In genomic region chr10:119340323-119340722, GRCm38 (mm10) we compare ENCODE assay signal across 18 mouse cellular contexts.
DNase-seq lines count a peak whose midpoint lies in the region; ATAC-seq and TF ChIP-seq lines count a peak whose summit lies in the region.
"Had no signal": no experiment of that assay in that cellular context is flagged by ENCODE, and none has a peak within 500 bp of the region (broad histone marks: within the 10 kb centered on the region; RNA-seq: fewer than 3 reads in every experiment).

No protein-coding gene starts in this region.

- H3K27ac ChIP-seq in heart, adult 2 months: no peak overlapping the region
- no peak overlapping the region for H3K27ac ChIP-seq in liver, embryonic 14.5 days
- H3K27ac ChIP-seq in liver, embryonic 11.5 days (ENCODE audit: low read depth, low read length): no peak overlapping the region
- H3K27ac ChIP-seq: embryonic facial prominence, embryonic 12.5 days; intestine, embryonic 15.5 days; liver, embryonic 13.5 days had no signal

- H3K27me3 ChIP-seq in heart, adult 2 months (ENCODE audit: control insufficient read depth, insufficient read depth, low read length): no peaks in the 10 kb centered on the region
- H3K27me3 ChIP-seq in liver, embryonic 14.5 days (ENCODE audit: control insufficient read depth, insufficient read depth, low read length): no peaks in the 10 kb centered on the region
- no peaks in the 10 kb centered on the region for H3K27me3 ChIP-seq in liver, embryonic 11.5 days (replicated peaks; ENCODE audit: control insufficient read depth, insufficient read depth, low read length)
- H3K27me3 ChIP-seq in E14TG2a.4 (ENCODE audit: insufficient read depth, low read length): no peaks in the 10 kb centered on the region
- H3K27me3 ChIP-seq: embryonic facial prominence, embryonic 12.5 days; intestine, embryonic 15.5 days; liver, embryonic 13.5 days had no signal

- DNase-seq in heart, adult 2 months: no peak
- DNase-seq in heart, postnatal 25 days (ENCODE audit: low spot score): no peak
- DNase-seq in liver, embryonic 14.5 days (ENCODE audit: low read depth in 3 of 3, low spot score in 3 of 3): no peak
- DNase-seq in liver, embryonic 11.5 days (ENCODE audit: low spot score): no peak
- peak; percentile 24 for DNase-seq in WW6 (ENCODE audit: low read depth, low spot score)
- no peak for DNase-seq in left cerebral cortex, adult 8-10 months (ENCODE audit: low spot score in 2 of 2)
- no peak for DNase-seq in spleen, postnatal 4 days (ENCODE audit: low spot score in 2 of 2)
- DNase-seq: adrenal gland, postnatal 25 days; B cell, adult 2 months; cerebellum, postnatal 25 days; heart, adult 18-20 months; heart, postnatal 14 days; kidney, postnatal 36 days; liver, embryonic 13.5 days; right cerebral cortex, postnatal 25 days had no signal

- TF ChIP-seq CTCF in heart, adult 2 months (IDR thresholded peaks at IDR 0.05): peak; percentile 54
- TF ChIP-seq CTCF in liver, embryonic 14.5 days (IDR thresholded peaks at IDR 0.05; ENCODE audit: low read depth): peak; percentile 50
- TF ChIP-seq CTCF in E14TG2a.4 (conservative IDR thresholded peaks at IDR 0.05; ENCODE audit: low read length): peak; percentile 97

- no peaks in the 10 kb centered on the region for H3K9me3 ChIP-seq in liver, embryonic 14.5 days (ENCODE audit: control insufficient read depth, low read length)
- no peaks in the 10 kb centered on the region for H3K9me3 ChIP-seq in liver, embryonic 11.5 days (ENCODE audit: control insufficient read depth, low read length)
- peaks cover 14% of the 10 kb centered on the region for H3K9me3 ChIP-seq in E14TG2a.4 (ENCODE audit: low read length)
- H3K9me3 ChIP-seq: embryonic facial prominence, embryonic 12.5 days; intestine, embryonic 15.5 days had no signal

- H3K79me2 ChIP-seq in heart, adult 2 months (replicated peaks; ENCODE audit: control insufficient read depth, insufficient read depth, low read length): no peaks in the 10 kb centered on the region

- no peak for ATAC-seq in liver, embryonic 14.5 days (ENCODE audit: insufficient read depth)
- no peak for ATAC-seq in liver, embryonic 11.5 days (replicated peaks; ENCODE audit: low FRiP score)
- ATAC-seq: intestine, embryonic 15.5 days had no signal

- no peak for TF ChIP-seq POLR2A in heart, adult 2 months (IDR thresholded peaks at IDR 0.05; ENCODE audit: insufficient read depth, low read depth, low read length)

- H3K4me3 ChIP-seq in heart, adult 2 months: no peak overlapping the region
- no peak overlapping the region for H3K4me3 ChIP-seq in liver, embryonic 14.5 days (ENCODE audit: insufficient read depth in 1 of 2, low read depth in 2 of 2, low read length in 2 of 2)
- H3K4me3 ChIP-seq in liver, embryonic 11.5 days (ENCODE audit: low read depth, low read length): no peak overlapping the region
- H3K4me3 ChIP-seq in E14TG2a.4 (replicated peaks; ENCODE audit: low read length): no peak overlapping the region
- H3K4me3 ChIP-seq: embryonic facial prominence, embryonic 12.5 days; intestine, embryonic 15.5 days; liver, embryonic 13.5 days had no signal

- no peak overlapping the region for H3K9ac ChIP-seq in heart, adult 2 months (ENCODE audit: low read depth, low read length)
- H3K9ac ChIP-seq in liver, embryonic 14.5 days (replicated peaks): no peak overlapping the region
- H3K9ac ChIP-seq in liver, embryonic 11.5 days (ENCODE audit: low read depth, low read length): no peak overlapping the region
- H3K9ac ChIP-seq: embryonic facial prominence, embryonic 12.5 days; intestine, embryonic 15.5 days; liver, embryonic 13.5 days had no signal

- 64% methylated on average over 8 of the region's 8 CpGs for whole genome bisulfite sequencing in heart, adult 2 months
- 52% methylated on average over 8 of the region's 8 CpGs for WGBS in liver, embryonic 14.5 days (ENCODE audit: insufficient replicate concordance)
- WGBS in liver, embryonic 11.5 days: 65% methylated on average over 8 of the region's 8 CpGs

- no peak for TF ChIP-seq EP300 in heart, adult 2 months (IDR thresholded peaks at IDR 0.05; ENCODE audit: insufficient read depth, low read depth, low read length)
- no peak for TF ChIP-seq EP300 in liver, embryonic 14.5 days (IDR thresholded peaks at IDR 0.05; ENCODE audit: low read depth)

- no peaks in the 10 kb centered on the region for H3K4me1 ChIP-seq in heart, adult 2 months (ENCODE audit: control insufficient read depth, insufficient read depth, low read length)
- no peaks in the 10 kb centered on the region for H3K4me1 ChIP-seq in liver, embryonic 14.5 days (replicated peaks; ENCODE audit: control insufficient read depth in 2 of 2, insufficient read depth in 2 of 2, low read length in 1 of 2)
- H3K4me1 ChIP-seq in liver, embryonic 11.5 days (replicated peaks; ENCODE audit: control insufficient read depth, insufficient read depth, low read length): no peaks in the 10 kb centered on the region
- H3K4me1 ChIP-seq in E14TG2a.4 (replicated peaks; ENCODE audit: low read depth, low read length): no peaks in the 10 kb centered on the region
- H3K4me1 ChIP-seq: embryonic facial prominence, embryonic 12.5 days; intestine, embryonic 15.5 days; liver, embryonic 13.5 days had no signal

- no peaks in the 10 kb centered on the region for H3K36me3 ChIP-seq in heart, adult 2 months (ENCODE audit: control insufficient read depth, insufficient read depth, low read length)
- no peaks in the 10 kb centered on the region for H3K36me3 ChIP-seq in liver, embryonic 14.5 days (replicated peaks; ENCODE audit: control insufficient read depth, insufficient read depth, low read depth)
- no peaks in the 10 kb centered on the region for H3K36me3 ChIP-seq in liver, embryonic 11.5 days (ENCODE audit: control insufficient read depth, insufficient read depth, low read length)
- H3K36me3 ChIP-seq in E14TG2a.4 (ENCODE audit: insufficient read depth, low read length): no peaks in the 10 kb centered on the region
- H3K36me3 ChIP-seq: embryonic facial prominence, embryonic 12.5 days; intestine, embryonic 15.5 days; liver, embryonic 13.5 days had no signal

- no peak overlapping the region for H3K4me2 ChIP-seq in liver, embryonic 14.5 days (ENCODE audit: low read depth)
- H3K4me2 ChIP-seq in liver, embryonic 11.5 days: no peak overlapping the region
- H3K4me2 ChIP-seq: embryonic facial prominence, embryonic 12.5 days; intestine, embryonic 15.5 days; liver, embryonic 13.5 days had no signal

- intact Hi-C loops in heart, adult 2 months (cut with DNase I): no loop called here
- intact Hi-C loops in heart, postnatal 25 days (cut with DNase I): no loop called here
